Mouse (Mus musculus): ENCODE measurements around the gene Htra3.

The Htra3 gene

GRCm38 (mm10) chr5:35695815-35696214 is 16.2 kb upstream of the Htra3 start:
- DNase-seq (ENCODE audit: low spot score in 2 of 2): no peak

- no peak for DNase-seq (ENCODE audit: low spot score in 2 of 2)
Observed at GRCm38 (mm10) chr5:35693638-35694037, 14.1 kb upstream of the Htra3 start.

- no peak for DNase-seq (ENCODE audit: low spot score in 2 of 2)
Observed at GRCm38 (mm10) chr5:35691246-35691645, 11.7 kb upstream of the Htra3 start.

- DNase-seq (ENCODE audit: low spot score in 2 of 2): no peak
Observed at GRCm38 (mm10) chr5:35690485-35691165, 11.0 kb upstream of the Htra3 start.

GRCm38 (mm10) chr5:35689374-35689773 is 9.8 kb upstream of the Htra3 start:
- no peak for DNase-seq (ENCODE audit: low spot score in 2 of 2)

- no peak for DNase-seq (ENCODE audit: low spot score in 2 of 2)
Observed at GRCm38 (mm10) chr5:35688851-35689250, 9.3 kb upstream of the Htra3 start.

- no peak for DNase-seq (ENCODE audit: low spot score in 2 of 2)
Observed at GRCm38 (mm10) chr5:35687098-35687497, 7.5 kb upstream of the Htra3 start.

GRCm38 (mm10) chr5:35686336-35686735 is 6.8 kb upstream of the Htra3 start:
- DNase-seq (ENCODE audit: low spot score in 2 of 2): no peak

GRCm38 (mm10) chr5:35685079-35685478 is 5.5 kb upstream of the Htra3 start:
- DNase-seq (ENCODE audit: low spot score in 2 of 2): no peak

- no peak for DNase-seq (ENCODE audit: low spot score in 2 of 2)
Observed at GRCm38 (mm10) chr5:35680958-35681357, 1.4 kb upstream of the Htra3 start.

GRCm38 (mm10) chr5:35676964-35677363 is 2.6 kb downstream of the Htra3 start:
- no peak for DNase-seq (ENCODE audit: low spot score in 2 of 2)

GRCm38 (mm10) chr5:35674081-35674555 is 5.5 kb downstream of the Htra3 start:
- DNase-seq (ENCODE audit: low spot score in 2 of 2): no peak

- peak; percentile 38 to 40 for DNase-seq (ENCODE audit: low spot score in 2 of 2)
Observed at GRCm38 (mm10) chr5:35673086-35673485, 6.5 kb downstream of the Htra3 start.

- no peak for DNase-seq (ENCODE audit: low spot score in 2 of 2)
Observed at GRCm38 (mm10) chr5:35672581-35672980, 7.0 kb downstream of the Htra3 start.

- DNase-seq (ENCODE audit: low spot score in 2 of 2): peak; percentile 28 to 49
Observed at GRCm38 (mm10) chr5:35671474-35671891, 8.1 kb downstream of the Htra3 start.

- DNase-seq (ENCODE audit: low spot score in 2 of 2): no peak
Observed at GRCm38 (mm10) chr5:35670412-35670801, 9.2 kb downstream of the Htra3 start.

- DNase-seq (ENCODE audit: low spot score in 2 of 2): no peak
Observed at GRCm38 (mm10) chr5:35669747-35670411, 9.7 kb downstream of the Htra3 start.

- no peak for DNase-seq (ENCODE audit: low spot score in 2 of 2)
Observed at GRCm38 (mm10) chr5:35666152-35666551, 13.4 kb downstream of the Htra3 start.

GRCm38 (mm10) chr5:35662021-35662545 is 17.5 kb downstream of the Htra3 start:
- DNase-seq (ENCODE audit: low spot score in 2 of 2): no peak

- DNase-seq (ENCODE audit: low spot score in 2 of 2): no peak
Observed at GRCm38 (mm10) chr5:35661210-35661609, 18.4 kb downstream of the Htra3 start.

GRCm38 (mm10) chr5:35659503-35659902 is 20.1 kb downstream of the Htra3 start:
- DNase-seq (ENCODE audit: low spot score in 2 of 2): no peak

- DNase-seq (ENCODE audit: low spot score in 2 of 2): no peak
Observed at GRCm38 (mm10) chr5:35655753-35656485, 23.7 kb downstream of the Htra3 start.

Measured in right cerebral cortex, postnatal 36 days (tissue).